ENCODE assay signal across 19 mouse cellular contexts in genomic region chr9:103637451-103637850, GRCm38 (mm10).
DNase-seq lines count a peak whose midpoint lies in the region; ATAC-seq and TF ChIP-seq lines count a peak whose summit lies in the region.
"Had no signal": no experiment of that assay in that cellular context is flagged by ENCODE, and none has a peak within 500 bp of the region (broad histone marks: within the 10 kb centered on the region; RNA-seq: fewer than 3 reads in every experiment).

No protein-coding gene starts in this region.

- 0 out of 2 replicates have a peak overlapping the region, but pooled peaks have one; percentile 10 for H3K27ac ChIP-seq in heart, embryonic 11.5 days (ENCODE audit: low read depth, low read length)
- peak overlapping the region; percentile 25; the same call in 1 of the 2 replicates for H3K27ac ChIP-seq in layer of hippocampus, adult 2 months
- H3K27ac ChIP-seq: embryonic facial prominence, embryonic 10.5 days; embryonic facial prominence, embryonic 12.5 days; forebrain, embryonic 15.5 days had no signal

- intact Hi-C loops in heart, postnatal 14 days (cut with DNase I): no loop called here

- ATAC-seq in heart, embryonic 11.5 days (replicated peaks; ENCODE audit: insufficient number of reproducible peaks, low FRiP score, low TSS enrichment): no peak
- ATAC-seq: activated CD4-positive, CD25-positive, alpha-beta regulatory T cell, adult 4 months; CD4-positive, CD25-positive, alpha-beta regulatory T cell, adult 4 months; forebrain, embryonic 15.5 days; Patski had no signal

- H3K4me3 ChIP-seq in heart, embryonic 11.5 days (ENCODE audit: low read depth, low read length): no peak overlapping the region
- H3K4me3 ChIP-seq in layer of hippocampus, adult 2 months: no peak overlapping the region
- H3K4me3 ChIP-seq: embryonic facial prominence, embryonic 10.5 days; embryonic facial prominence, embryonic 12.5 days; forebrain, embryonic 13.5 days; forebrain, embryonic 15.5 days had no signal

- H3K9ac ChIP-seq in heart, embryonic 11.5 days (ENCODE audit: low read depth, low read length): no peak overlapping the region
- H3K9ac ChIP-seq: embryonic facial prominence, embryonic 12.5 days; forebrain, embryonic 13.5 days; forebrain, embryonic 15.5 days had no signal

- H3K4me2 ChIP-seq in heart, embryonic 11.5 days: no peak overlapping the region
- H3K4me2 ChIP-seq: embryonic facial prominence, embryonic 12.5 days; forebrain, embryonic 13.5 days; forebrain, embryonic 15.5 days had no signal

- DNase-seq in heart, adult 11 months: peak; percentile 72
- DNase-seq in heart, adult 9 months (ENCODE audit: low spot score in 2 of 2): no peak
- no peak for DNase-seq in heart, postnatal 14 days
- DNase-seq in layer of hippocampus, adult 2 months (ENCODE audit: low spot score in 2 of 2): no peak
- DNase-seq in layer of hippocampus, adult 9-11 months: no peak
- DNase-seq: adrenal gland, adult 8-10 months; adrenal gland, postnatal 14 days; B cell, adult 2 months; cerebellum, adult 9-10 months; cerebellum, postnatal 25 days had no signal

- no peak for TF ChIP-seq CTCF in layer of hippocampus, adult 2 months (conservative IDR thresholded peaks at IDR 0.05)

- no peaks in the 10 kb centered on the region for H3K9me3 ChIP-seq in heart, embryonic 11.5 days (replicated peaks; ENCODE audit: control insufficient read depth, low read length)
- H3K9me3 ChIP-seq: embryonic facial prominence, embryonic 10.5 days; embryonic facial prominence, embryonic 12.5 days; forebrain, embryonic 13.5 days; forebrain, embryonic 15.5 days had no signal

- H3K36me3 ChIP-seq in heart, embryonic 11.5 days (ENCODE audit: control insufficient read depth, insufficient read depth, low read length): no peaks in the 10 kb centered on the region
- H3K36me3 ChIP-seq: embryonic facial prominence, embryonic 10.5 days; embryonic facial prominence, embryonic 12.5 days; forebrain, embryonic 15.5 days; G1E had no signal

- no peaks in the 10 kb centered on the region for H3K27me3 ChIP-seq in heart, embryonic 11.5 days (ENCODE audit: control insufficient read depth, insufficient read depth, low read length)
- H3K27me3 ChIP-seq: embryonic facial prominence, embryonic 12.5 days; forebrain, embryonic 13.5 days; forebrain, embryonic 15.5 days had no signal

- WGBS in heart, embryonic 11.5 days (ENCODE audit: insufficient replicate concordance): 59% methylated on average over 3 of the region's 3 CpGs

- peaks cover 26% of the 10 kb centered on the region for H3K4me1 ChIP-seq in heart, embryonic 11.5 days (ENCODE audit: control insufficient read depth, insufficient read depth, low read length)
